Mouse (Mus musculus) lung, postnatal 10 days (tissue): ENCODE results near the gene Phxr2.

Experiments
- DNase-seq: peaks from one replicate; pipeline ENCODE4 v3.0.0; 2021

Phxr2 gene

GRCm38 (mm10) chr10:99132189-99132588 lies 6.1 kb upstream of the Phxr2 start:
- peak; percentile 73 for DNase-seq

GRCm38 (mm10) chr10:99131298-99131697 lies 5.2 kb upstream of the Phxr2 start:
- peak; percentile 30 for DNase-seq

- DNase-seq, result peak; percentile 51
Observed at GRCm38 (mm10) chr10:99130611-99131010, 4.5 kb upstream of the Phxr2 start.

GRCm38 (mm10) chr10:99127691-99128261 lies 1.7 kb upstream of the Phxr2 start:
- DNase-seq, result no peak

- DNase-seq, result no peak
Observed at GRCm38 (mm10) chr10:99126954-99127353, 829 bp upstream of the Phxr2 start.

- DNase-seq, result no peak
Observed at GRCm38 (mm10) chr10:99119471-99119870, 6.7 kb downstream of the Phxr2 start.

- DNase-seq, result no peak
Observed at GRCm38 (mm10) chr10:99118697-99119096, 7.4 kb downstream of the Phxr2 start.

GRCm38 (mm10) chr10:99117876-99118275 lies 8.2 kb downstream of the Phxr2 start:
- DNase-seq, result no peak

- DNase-seq, result no peak
Observed at GRCm38 (mm10) chr10:99116650-99117615, 9.2 kb downstream of the Phxr2 start.

- no peak for DNase-seq
Observed at GRCm38 (mm10) chr10:99116237-99116632, 9.9 kb downstream of the Phxr2 start.

GRCm38 (mm10) chr10:99115471-99116236 lies 10.5 kb downstream of the Phxr2 start:
- no peak for DNase-seq

GRCm38 (mm10) chr10:99114295-99114694 lies 11.8 kb downstream of the Phxr2 start:
- DNase-seq, result no peak

- DNase-seq, result no peak
Observed at GRCm38 (mm10) chr10:99113533-99113932, 12.6 kb downstream of the Phxr2 start.

- no peak for DNase-seq
Observed at GRCm38 (mm10) chr10:99108431-99108982, 17.6 kb downstream of the Phxr2 start.

- peak; percentile 95 for DNase-seq
Observed at GRCm38 (mm10) chr10:99107964-99108363, 18.2 kb downstream of the Phxr2 start, which contains the start of gene Galnt4. Gene Galnt4, plus strand, starts transcription at chr10:99108159.

GRCm38 (mm10) chr10:99106703-99107631 lies 19.2 kb downstream of the Phxr2 start, which contains the start of gene Poc1b:
Gene Poc1b, plus strand, starts transcription at chr10:99107036.
- DNase-seq, result peak; percentile 90

GRCm38 (mm10) chr10:99106311-99106702 lies 19.8 kb downstream of the Phxr2 start:
- no peak for DNase-seq

GRCm38 (mm10) chr10:99105522-99105921 lies 20.6 kb downstream of the Phxr2 start:
- DNase-seq, result no peak

GRCm38 (mm10) chr10:99097374-99097773 lies 28.8 kb downstream of the Phxr2 start:
- peak; percentile 69 for DNase-seq

GRCm38 (mm10) chr10:99095114-99095513 lies 31.0 kb downstream of the Phxr2 start:
- no peak for DNase-seq

- no peak for DNase-seq
Observed at GRCm38 (mm10) chr10:99093364-99093763, 32.8 kb downstream of the Phxr2 start.

- no peak for DNase-seq
Observed at GRCm38 (mm10) chr10:99089906-99090305, 36.2 kb downstream of the Phxr2 start.
